Mouse (Mus musculus): ENCODE measurements at regions not wholly inside any gene's neighbourhood (a gene's known extent, or its start where the extent isn't known, plus 50 kb on each side); places are given as distances from the start of the nearest gene placed in this dataset.

DNA sequence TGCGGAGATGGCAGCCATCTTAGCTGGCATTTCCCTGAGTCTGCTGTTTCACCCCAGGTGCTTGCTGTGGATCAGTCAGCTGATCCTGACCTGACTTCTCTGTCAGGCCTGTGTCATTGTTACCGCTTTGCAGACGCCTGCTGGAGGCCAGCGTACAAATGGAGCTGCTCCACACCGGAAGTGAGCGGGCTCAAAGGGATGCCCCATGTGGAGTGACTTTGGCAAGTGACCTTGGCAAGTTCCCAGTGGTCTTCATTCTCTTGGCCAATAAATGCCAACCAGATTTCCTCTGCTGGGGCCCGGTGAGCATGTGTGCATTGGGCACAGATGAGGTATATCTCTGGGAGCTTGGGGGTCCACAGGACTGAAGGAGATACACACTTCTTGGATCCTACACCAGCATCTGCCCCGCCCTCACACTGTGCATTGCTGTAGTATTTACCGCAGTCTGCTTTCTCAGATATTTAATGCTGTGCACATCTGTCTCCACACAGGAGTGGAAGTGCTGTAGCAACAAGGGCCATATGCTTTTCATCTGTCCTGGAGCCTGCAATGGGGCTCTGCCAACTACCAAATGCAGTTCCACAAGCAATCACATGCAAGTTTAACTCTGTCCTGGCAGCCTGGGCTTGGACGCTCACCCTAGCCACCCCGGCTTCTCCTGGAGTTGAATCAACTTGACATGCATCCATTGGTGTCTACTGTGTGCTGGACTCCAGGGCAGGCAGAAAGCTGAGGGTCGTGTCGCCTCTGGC lies 202.7 kb downstream of the Cdh26 start:
- Histone ChIP-seq H3K4me3 (no peak overlapping the region), H3K27me3 (peaks cover 9% of the 10 kb centered on the region; the same call in 1 of the 2 replicates), H3K4me2 (no peak overlapping the region), H3K9me3 (no peaks in the 10 kb centered on the region), H3K36me3 (no peaks in the 10 kb centered on the region), H3K27ac (no peak overlapping the region), H3K4me1 (replicated peaks) (peaks cover 49% of the 10 kb centered on the region), H3K9ac (no peak overlapping the region)
- no peak for ATAC-seq (ENCODE audit: low FRiP score)
- 78% methylated on average over 13 of the region's 13 CpGs for WGBS

DNA sequence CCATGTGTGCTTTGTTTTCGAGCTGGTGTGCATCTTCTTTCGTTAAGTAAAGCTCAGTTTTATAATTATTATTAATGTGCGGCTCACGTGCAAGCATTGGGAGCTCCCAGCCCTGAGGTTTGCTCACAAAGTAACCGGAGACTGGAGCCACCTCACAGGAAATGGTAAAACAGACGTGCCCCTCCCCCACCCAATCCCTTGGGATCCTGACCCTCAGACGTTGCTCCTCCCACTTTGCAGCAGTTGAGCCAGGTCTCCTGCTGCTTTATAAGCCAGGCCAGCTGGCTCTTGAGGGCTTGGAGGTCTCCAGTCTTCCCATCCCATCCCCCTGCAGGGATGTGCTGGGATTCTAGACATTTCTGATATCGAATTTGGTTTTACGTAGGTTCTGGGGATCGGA lies 203.8 kb downstream of the Cdh26 start:
- H3K4me1 ChIP-seq (replicated peaks): peaks cover 42% of the 10 kb centered on the region
- no peak for ATAC-seq (ENCODE audit: low FRiP score)
- H3K36me3 ChIP-seq: no peaks in the 10 kb centered on the region
- 60% methylated on average over 10 of the region's 10 CpGs for WGBS
- H3K4me2 ChIP-seq: no peak overlapping the region
- no peak overlapping the region for H3K4me3 ChIP-seq
- peaks cover 5% of the 10 kb centered on the region; the same call in 1 of the 2 replicates for H3K27me3 ChIP-seq
- H3K27ac ChIP-seq: no peak overlapping the region
- no peak overlapping the region for H3K9ac ChIP-seq
- H3K9me3 ChIP-seq: no peaks in the 10 kb centered on the region

DNA sequence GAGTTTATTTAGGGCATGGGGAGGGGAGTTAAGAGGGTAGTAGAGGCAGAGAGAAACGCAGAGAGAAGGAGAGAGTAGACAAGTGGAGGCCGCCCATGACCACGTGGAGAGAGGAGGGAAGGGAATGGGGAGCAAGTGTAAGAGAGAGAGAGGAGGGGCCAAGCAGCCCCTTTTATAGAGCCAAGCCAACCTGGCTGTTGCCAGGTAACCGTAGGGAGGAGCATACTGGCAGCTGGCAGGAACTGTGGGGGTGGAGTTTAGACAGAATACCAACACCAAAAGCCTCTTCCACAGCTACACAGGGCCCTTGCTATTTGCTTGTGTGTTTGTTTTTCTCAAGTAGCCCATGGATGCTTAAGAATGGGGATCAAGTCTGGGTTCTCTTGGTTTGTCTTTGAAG lies 205.4 kb downstream of the Cdh26 start:
- Histone ChIP-seq H3K27ac (no peak overlapping the region), H3K27me3 (peaks cover 5% of the 10 kb centered on the region; the same call in 1 of the 2 replicates), H3K9ac (no peak overlapping the region), H3K9me3 (no peaks in the 10 kb centered on the region), H3K4me2 (no peak overlapping the region), H3K36me3 (no peaks in the 10 kb centered on the region), H3K4me1 (replicated peaks) (peaks cover 39% of the 10 kb centered on the region), H3K4me3 (no peak overlapping the region)
- WGBS: 47% methylated on average over 4 of the region's 4 CpGs
- peak; percentile 76 for ATAC-seq (ENCODE audit: low FRiP score)

DNA sequence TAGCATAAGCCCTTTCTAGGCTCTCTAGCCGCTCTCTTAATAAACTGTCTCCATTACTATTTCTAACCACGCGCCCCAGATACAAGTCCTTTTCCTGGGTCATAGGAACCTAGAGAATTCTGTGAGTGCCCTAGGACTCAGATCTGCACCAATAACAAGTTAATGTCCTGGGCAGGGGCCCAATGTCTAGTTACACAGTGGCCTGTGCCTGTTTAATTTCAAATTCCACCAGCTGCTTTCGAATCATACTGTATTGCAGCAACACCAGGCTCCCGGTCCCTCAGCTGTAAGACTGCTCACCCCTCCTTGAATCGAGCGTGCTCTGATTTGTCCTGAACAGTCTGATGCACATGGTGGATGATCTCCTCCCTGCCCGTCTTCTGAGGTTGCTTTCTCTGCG lies 206.6 kb downstream of the Cdh26 start:
- H3K4me2 ChIP-seq: no peak overlapping the region
- no peaks in the 10 kb centered on the region for H3K9me3 ChIP-seq
- H3K4me1 ChIP-seq (replicated peaks): peaks cover 35% of the 10 kb centered on the region
- ATAC-seq (ENCODE audit: low FRiP score): no peak
- H3K36me3 ChIP-seq: no peaks in the 10 kb centered on the region
- no peak overlapping the region for H3K4me3 ChIP-seq
- no peak overlapping the region for H3K9ac ChIP-seq
- WGBS: 96% methylated on average over 9 of the region's 9 CpGs
- H3K27me3 ChIP-seq: no peaks in the 10 kb centered on the region; the same call in 1 of the 2 replicates
- no peak overlapping the region for H3K27ac ChIP-seq

DNA sequence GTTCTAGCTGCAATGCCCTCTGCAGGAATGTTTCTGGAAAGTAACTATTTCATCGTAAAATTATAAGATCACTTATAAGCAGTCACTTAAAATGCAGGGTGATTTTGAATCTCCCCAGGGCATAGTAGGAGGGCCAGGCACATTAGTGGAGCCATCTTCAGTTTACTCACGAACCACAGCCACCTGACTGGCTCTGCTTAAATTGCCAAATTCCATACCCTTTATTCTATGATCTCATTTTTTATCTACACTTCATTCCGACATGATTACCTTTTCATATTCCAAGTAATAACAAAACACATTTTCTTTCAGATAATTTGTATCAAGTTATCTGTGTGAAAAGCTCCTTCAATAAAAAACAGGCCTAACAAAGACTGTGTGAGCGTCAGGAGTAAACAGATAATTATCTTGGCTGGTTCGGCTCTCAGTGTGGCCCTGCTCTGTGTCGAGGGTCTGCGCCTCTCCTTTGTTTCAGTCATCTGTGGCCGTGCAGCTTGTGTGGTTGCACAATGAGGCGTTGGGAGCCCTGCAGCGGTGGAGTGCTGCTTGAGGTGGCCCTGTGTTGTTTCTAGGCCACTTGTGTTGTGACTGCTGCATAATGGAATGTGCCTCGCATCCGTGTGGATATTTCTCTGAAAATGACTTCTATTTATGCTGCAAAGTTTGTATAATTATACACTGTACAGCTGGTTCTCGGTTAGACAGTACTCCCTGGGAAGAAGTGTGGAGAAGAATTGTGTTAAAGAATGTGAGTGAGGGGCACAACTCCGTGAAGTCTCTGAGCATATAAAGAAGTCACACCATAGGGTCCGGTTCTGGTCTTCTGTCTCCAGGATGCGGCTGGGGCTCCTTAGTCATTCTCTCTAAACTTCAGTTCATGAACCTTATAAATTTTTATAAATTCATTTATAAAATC lies 212.1 kb downstream of the Cdh26 start:
- no peaks in the 10 kb centered on the region for H3K9me3 ChIP-seq
- ATAC-seq (ENCODE audit: low FRiP score): no peak
- H3K4me1 ChIP-seq (replicated peaks): peaks cover 9% of the 10 kb centered on the region; the same call in 1 of the 2 replicates
- 0 out of 2 replicates have a peak overlapping the region, but pooled peaks have one; percentile 18 for H3K27ac ChIP-seq
- no peak overlapping the region for H3K9ac ChIP-seq
- no peak overlapping the region for H3K4me3 ChIP-seq
- 26% methylated on average over 16 of the region's 16 CpGs for WGBS
- H3K27me3 ChIP-seq: no peaks in the 10 kb centered on the region; the same call in 1 of the 2 replicates
- H3K4me2 ChIP-seq: no peak overlapping the region
- H3K36me3 ChIP-seq: no peaks in the 10 kb centered on the region

DNA sequence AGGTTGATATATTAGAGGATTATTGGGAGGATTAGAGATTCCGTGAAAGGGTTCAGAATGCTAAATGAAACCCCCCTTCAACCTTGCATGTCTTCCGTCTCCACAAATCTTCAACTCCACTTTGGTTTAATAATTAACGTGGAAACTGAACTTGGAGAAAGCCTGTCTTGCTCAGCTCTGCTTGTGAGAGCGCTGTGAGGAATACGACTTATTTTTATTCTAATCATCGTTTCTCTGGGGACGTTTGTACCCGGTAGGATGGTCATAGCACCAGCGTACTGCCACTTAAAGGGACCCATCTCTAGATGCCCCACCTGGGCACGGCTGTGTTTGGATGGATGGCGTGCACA lies 212.7 kb downstream of the Cdh26 start:
- Histone ChIP-seq H3K4me2 (no peak overlapping the region), H3K36me3 (no peaks in the 10 kb centered on the region), H3K27me3 (0 out of 2 replicates have a peak, but pooled peaks cover 3% of the 10 kb centered on the region), H3K4me1 (replicated peaks) (peaks cover 12% of the 10 kb centered on the region; the same call in 1 of the 2 replicates), H3K9me3 (no peaks in the 10 kb centered on the region), H3K27ac (no peak overlapping the region), H3K4me3 (no peak overlapping the region), H3K9ac (no peak overlapping the region)
- ATAC-seq (ENCODE audit: low FRiP score): no peak
- WGBS: 66% methylated on average over 11 of the region's 11 CpGs

DNA sequence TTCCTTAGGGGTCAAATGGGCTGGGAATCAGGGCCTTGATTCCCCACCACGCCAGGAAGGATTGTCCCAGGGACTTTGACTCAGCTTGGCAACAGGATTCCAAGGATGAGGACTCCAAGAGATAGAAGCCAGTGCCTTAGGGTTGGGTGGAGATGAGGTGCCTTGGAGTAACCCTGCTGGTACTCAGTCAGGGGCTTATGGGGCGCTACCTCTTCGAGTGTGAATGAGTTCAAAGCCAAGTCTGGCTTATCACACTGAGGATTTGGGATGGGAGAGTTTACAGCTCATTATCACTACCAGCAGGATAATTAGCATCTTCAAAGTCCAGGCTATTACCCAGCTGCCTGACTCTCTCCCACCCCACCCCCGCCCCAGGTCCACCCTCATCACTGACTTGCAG lies 213.5 kb downstream of the Cdh26 start:
- Histone ChIP-seq H3K4me1 (replicated peaks) (peaks cover 16% of the 10 kb centered on the region; the same call in 1 of the 2 replicates), H3K9me3 (no peaks in the 10 kb centered on the region), H3K27me3 (0 out of 2 replicates have a peak, but pooled peaks cover 3% of the 10 kb centered on the region), H3K36me3 (no peaks in the 10 kb centered on the region), H3K27ac (no peak overlapping the region), H3K4me2 (no peak overlapping the region), H3K9ac (no peak overlapping the region), H3K4me3 (no peak overlapping the region)
- 54% methylated on average over 4 of the region's 4 CpGs for WGBS
- no peak for ATAC-seq (ENCODE audit: low FRiP score)

DNA sequence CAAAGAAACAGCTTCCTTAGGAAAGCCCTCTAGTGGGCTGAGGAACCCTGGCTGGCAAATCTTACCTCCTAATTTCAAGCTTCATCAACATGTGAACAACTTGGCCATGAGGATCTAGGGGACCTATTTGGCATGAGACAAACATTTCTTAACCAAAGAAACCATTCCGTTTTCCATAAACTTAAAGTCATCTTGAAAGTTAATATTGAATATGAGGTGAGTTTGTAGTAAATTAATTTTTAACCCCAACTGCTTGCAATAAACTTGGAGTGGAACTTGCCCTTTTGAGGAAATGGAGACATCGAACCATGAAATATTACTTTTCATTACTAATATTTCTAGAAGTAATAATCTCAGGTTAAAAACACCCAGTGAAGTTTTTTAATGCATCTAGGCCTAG lies 229.7 kb downstream of the Cdh26 start:
- Histone ChIP-seq H3K9me3 (no peaks in the 10 kb centered on the region), H3K27me3 (no peaks in the 10 kb centered on the region), H3K4me3 (no peak overlapping the region), H3K36me3 (no peaks in the 10 kb centered on the region), H3K9ac (no peak overlapping the region), H3K27ac (no peak overlapping the region), H3K4me1 (replicated peaks) (0 out of 2 replicates have a peak, but pooled peaks cover 3% of the 10 kb centered on the region), H3K4me2 (no peak overlapping the region)
- no peak for ATAC-seq (ENCODE audit: low FRiP score)
- WGBS: 98% methylated on average over 2 of the region's 2 CpGs

DNA sequence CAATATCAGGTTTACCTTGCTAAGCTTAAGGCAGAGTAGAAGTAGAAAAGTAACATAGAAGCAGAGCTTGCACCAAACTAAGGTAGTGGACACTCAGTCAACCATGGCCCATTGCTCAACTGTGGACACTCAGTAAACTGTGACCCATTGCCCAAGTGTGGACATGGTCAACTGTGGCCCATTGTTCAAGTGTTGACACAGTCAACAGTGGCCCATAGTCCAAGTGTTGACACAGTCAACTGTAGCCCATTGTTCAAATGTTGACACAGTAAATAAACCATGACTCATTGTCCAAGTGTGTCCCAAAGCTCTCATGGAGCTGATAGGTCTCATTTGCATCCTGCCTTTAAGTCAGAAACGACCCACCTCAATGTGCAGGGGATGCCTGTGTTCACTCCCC lies 232.1 kb downstream of the Cdh26 start:
- H3K4me2 ChIP-seq: no peak overlapping the region
- H3K9me3 ChIP-seq: no peaks in the 10 kb centered on the region
- H3K4me3 ChIP-seq: no peak overlapping the region
- 0 out of 2 replicates have a peak, but pooled peaks cover 3% of the 10 kb centered on the region for H3K4me1 ChIP-seq (replicated peaks)
- peaks cover 10% of the 10 kb centered on the region; the same call in 1 of the 2 replicates for H3K27me3 ChIP-seq
- H3K27ac ChIP-seq: no peak overlapping the region
- no peak for ATAC-seq (ENCODE audit: low FRiP score)
- no peak overlapping the region for H3K9ac ChIP-seq
- WGBS: 33% methylated on average over 1 of the region's 1 CpGs
- no peaks in the 10 kb centered on the region for H3K36me3 ChIP-seq

DNA sequence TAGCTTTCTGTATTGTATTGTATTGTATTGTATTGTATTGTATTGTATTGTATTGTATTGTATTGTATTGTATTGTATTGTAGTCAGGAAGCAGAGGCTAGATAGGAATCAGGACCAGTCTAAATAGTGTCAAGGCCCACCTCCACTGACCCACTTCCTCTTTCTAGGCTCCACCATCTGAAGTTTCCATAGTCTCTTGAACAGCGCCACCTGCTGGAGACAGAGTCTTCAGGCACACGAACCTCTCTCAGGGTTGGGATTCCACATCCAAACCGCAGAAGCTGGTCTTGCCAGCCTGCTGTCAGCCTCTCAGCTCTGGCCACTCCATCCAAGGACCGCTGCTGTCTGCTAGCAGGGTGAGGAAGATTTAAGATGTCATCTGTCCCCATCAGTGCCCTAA lies 234.6 kb downstream of the Cdh26 start:
- ATAC-seq (ENCODE audit: low FRiP score): no peak
- H3K27me3 ChIP-seq: peaks cover 24% of the 10 kb centered on the region; the same call in 1 of the 2 replicates
- WGBS: 14% methylated on average over 4 of the region's 4 CpGs

DNA sequence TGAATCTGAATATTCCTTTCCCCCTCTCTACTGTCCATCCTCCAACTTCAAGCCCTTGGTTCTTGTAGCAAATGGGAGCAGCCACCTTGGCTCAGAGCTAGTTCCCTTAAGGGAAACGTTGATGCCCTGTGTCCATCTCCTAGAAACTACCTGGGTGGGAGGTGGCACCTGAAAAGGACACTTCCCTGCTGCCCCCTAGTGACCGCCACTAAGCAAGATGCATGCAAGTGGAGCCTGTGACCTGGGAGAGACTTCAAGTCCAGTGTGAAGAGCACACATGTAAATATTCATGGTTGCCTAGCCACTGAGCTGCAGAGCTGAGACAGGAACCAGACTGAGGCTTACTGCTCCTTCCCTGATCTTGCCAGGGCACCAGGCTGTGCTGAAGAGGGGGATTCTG lies 238.1 kb downstream of the Cdh26 start:
- Histone ChIP-seq H3K9me3 (no peaks in the 10 kb centered on the region), H3K4me2 (no peak overlapping the region), H3K4me3 (no peak overlapping the region), H3K4me1 (replicated peaks) (peaks cover 25% of the 10 kb centered on the region), H3K27ac (no peak overlapping the region), H3K9ac (no peak overlapping the region), H3K36me3 (no peaks in the 10 kb centered on the region), H3K27me3 (peaks cover 24% of the 10 kb centered on the region; the same call in 1 of the 2 replicates)
- WGBS: 15% methylated on average over 2 of the region's 2 CpGs
- no peak for ATAC-seq (ENCODE audit: low FRiP score)

More for the DNA sequence above, 234.6 kb downstream of the Cdh26 start:
- no peak overlapping the region for H3K4me3 ChIP-seq
- H3K27ac ChIP-seq: no peak overlapping the region
- no peaks in the 10 kb centered on the region for H3K36me3 ChIP-seq
- no peak overlapping the region for H3K9ac ChIP-seq
- no peak overlapping the region for H3K4me2 ChIP-seq
- H3K9me3 ChIP-seq: no peaks in the 10 kb centered on the region
- peaks cover 4% of the 10 kb centered on the region for H3K4me1 ChIP-seq (replicated peaks)

DNA sequence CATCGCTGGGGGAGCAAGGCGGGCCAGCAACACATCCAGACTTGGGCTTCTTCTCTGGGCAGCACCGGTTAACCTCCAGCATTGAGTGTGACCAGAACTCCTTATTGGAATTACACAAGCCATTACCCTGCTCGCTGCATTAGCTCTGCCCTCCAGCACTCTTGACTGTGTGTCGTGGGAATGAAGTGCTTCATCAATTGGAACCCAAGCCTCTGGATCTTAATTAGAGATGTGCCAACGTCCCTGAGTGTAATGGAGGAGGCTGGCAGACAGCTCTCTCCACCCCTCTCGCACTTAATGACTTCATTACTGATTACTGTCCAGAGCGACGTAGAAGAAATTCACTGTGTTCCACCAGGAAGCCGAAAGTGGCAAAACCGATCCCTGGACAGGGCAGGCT lies 240.6 kb downstream of the Cdh26 start:
- Histone ChIP-seq H3K9ac (no peak overlapping the region), H3K36me3 (no peaks in the 10 kb centered on the region), H3K4me2 (no peak overlapping the region), H3K27me3 (peaks cover 24% of the 10 kb centered on the region; the same call in 1 of the 2 replicates), H3K27ac (0 out of 2 replicates have a peak overlapping the region, but pooled peaks have one; percentile 30), H3K4me3 (no peak overlapping the region), H3K9me3 (no peaks in the 10 kb centered on the region), H3K4me1 (replicated peaks) (peaks cover 35% of the 10 kb centered on the region)
- 52% methylated on average over 11 of the region's 11 CpGs for WGBS
- ATAC-seq (ENCODE audit: low FRiP score): peak; percentile 47; the same call in 1 of the 2 replicates

Data from hindbrain, embryonic 13.5 days (tissue).